Mouse (Mus musculus): ENCODE data around the gene Ifit3. TPM values are rescaled to one million over a fixed set of nuclear protein-coding genes. Genes with fewer than 3 reads are reported as not detected.

Gene Ifit3
- polyA plus RNA-seq, 1 experiment from 2014 or later: 2.0 TPM

DNA sequence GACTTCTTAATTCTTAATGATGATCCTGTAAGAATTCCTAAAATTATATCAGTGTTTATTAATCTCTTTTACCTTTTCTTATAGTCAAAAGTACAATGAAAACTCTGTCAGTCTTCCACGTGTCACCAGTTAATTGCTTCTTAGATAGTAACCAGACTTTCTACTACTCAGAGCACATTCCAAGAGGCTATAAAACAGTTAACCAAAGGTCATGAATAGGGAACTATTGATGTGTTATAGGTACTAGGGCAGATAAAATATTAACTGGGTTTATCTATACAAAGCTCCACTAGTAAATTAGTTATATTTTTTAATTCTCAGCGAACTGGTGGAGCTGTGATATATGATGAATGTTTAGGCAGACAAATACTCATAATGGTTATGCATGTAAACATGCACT lies 44.2 kb downstream of the Ifit3 start:
- Histone ChIP-seq H3K27ac (no peak overlapping the region), H3K36me3 (no peaks in the 10 kb centered on the region), H3K9ac (no peak overlapping the region), H3K4me1 (no peaks in the 10 kb centered on the region), H3K9me3 (no peaks in the 10 kb centered on the region), H3K4me2 (no peak overlapping the region), H3K27me3 (no peaks in the 10 kb centered on the region), H3K4me3 (no peak overlapping the region)
- ATAC-seq (ENCODE audit: insufficient number of reproducible peaks, low FRiP score, low TSS enrichment, low read depth): no peak
- WGBS: 56% methylated on average over 2 of the region's 2 CpGs

DNA sequence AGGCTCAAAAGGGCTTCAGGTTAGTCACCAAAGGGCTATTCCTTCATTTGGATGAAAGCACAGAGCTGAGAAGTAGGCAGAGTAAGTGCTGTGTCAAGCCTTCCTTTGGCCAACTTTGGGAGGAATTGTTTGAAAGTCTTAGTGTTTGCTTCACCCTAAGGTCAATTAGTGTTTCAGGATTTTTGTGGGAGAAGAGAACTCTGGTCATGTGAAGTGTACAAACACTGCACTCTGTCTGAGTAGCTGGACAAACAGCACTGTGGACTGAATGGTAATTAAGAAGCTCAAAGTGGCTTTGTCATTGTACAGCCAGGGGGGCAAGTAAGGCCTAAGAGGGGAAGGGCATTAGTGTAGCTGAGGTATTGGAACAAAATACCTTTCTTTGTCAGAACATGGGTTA lies 48.2 kb downstream of the Ifit3 start:
- H3K4me2 ChIP-seq: no peak overlapping the region
- H3K27me3 ChIP-seq: no peaks in the 10 kb centered on the region
- no peaks in the 10 kb centered on the region for H3K4me1 ChIP-seq
- no peak for ATAC-seq (ENCODE audit: insufficient number of reproducible peaks, low FRiP score, low TSS enrichment, low read depth)
- no peaks in the 10 kb centered on the region for H3K9me3 ChIP-seq
- no peak overlapping the region for H3K27ac ChIP-seq
- H3K36me3 ChIP-seq: no peaks in the 10 kb centered on the region
- no peak overlapping the region for H3K9ac ChIP-seq
- no peak overlapping the region for H3K4me3 ChIP-seq

DNA sequence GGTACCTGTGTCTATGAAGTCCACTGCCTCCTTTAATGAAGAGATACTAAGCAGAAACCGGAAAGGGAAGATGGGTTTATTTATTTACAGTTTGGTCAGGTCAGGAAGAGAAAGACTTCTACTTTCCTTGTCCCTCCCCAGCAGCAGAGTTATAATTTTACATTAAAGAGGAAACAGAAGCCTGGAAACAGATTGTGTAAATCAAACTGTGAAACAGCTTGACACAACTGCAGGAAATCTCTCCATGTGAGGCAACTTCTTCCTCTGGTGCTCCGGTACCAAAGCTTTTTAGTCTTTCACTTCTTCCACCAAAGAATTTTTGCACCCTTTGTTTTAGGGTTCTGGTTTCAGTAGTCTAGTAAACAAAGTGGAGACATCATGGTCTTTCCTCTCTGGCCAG lies 50.2 kb downstream of the Ifit3 start:
- Histone ChIP-seq H3K9me3 (no peaks in the 10 kb centered on the region), H3K4me2 (no peak overlapping the region), H3K27me3 (peaks cover 6% of the 10 kb centered on the region), H3K27ac (no peak overlapping the region), H3K36me3 (no peaks in the 10 kb centered on the region), H3K4me1 (no peaks in the 10 kb centered on the region), H3K4me3 (no peak overlapping the region), H3K9ac (no peak overlapping the region)
- no peak for ATAC-seq (ENCODE audit: insufficient number of reproducible peaks, low FRiP score, low TSS enrichment, low read depth)
- 77% methylated on average over 2 of the region's 2 CpGs for WGBS

GRCm38 (mm10) chr19:34636933-34637557 lies 53.7 kb downstream of the Ifit3 start:
- H3K9ac ChIP-seq: no peak overlapping the region
- no peak overlapping the region for H3K4me2 ChIP-seq
- no peaks in the 10 kb centered on the region for H3K4me1 ChIP-seq
- no peak overlapping the region for H3K4me3 ChIP-seq
- 17% methylated on average over 3 of the region's 3 CpGs for WGBS
- no peaks in the 10 kb centered on the region for H3K9me3 ChIP-seq
- ATAC-seq (ENCODE audit: insufficient number of reproducible peaks, low FRiP score, low TSS enrichment, low read depth): no peak
- H3K27me3 ChIP-seq: peaks cover 6% of the 10 kb centered on the region
- no peak overlapping the region for H3K27ac ChIP-seq
- H3K36me3 ChIP-seq: no peaks in the 10 kb centered on the region

Other genes starting within 250 kb of the Ifit3 start
- gene Ch25h, start 108.4 kb upstream of the Ifit3 start, polyA plus RNA-seq (2015; fragmentation: Nextera tagmentation; extraction: Ambion mirVana): 19.4 and 22.5 TPM in 2 replicates
- 46.1 and 50.2 TPM in 2 replicates for gene Lipa, start 56.1 kb upstream of the Ifit3 start, polyA plus RNA-seq (2015; fragmentation: Nextera tagmentation; extraction: Ambion mirVana)
- gene Ifit2, start 32.8 kb upstream of the Ifit3 start, polyA plus RNA-seq (2015; fragmentation: Nextera tagmentation; extraction: Ambion mirVana): 12.7 and 13.6 TPM in 2 replicates
- 0.72 and 0.86 TPM in 2 replicates for gene Ifit1bl1, start 18.4 kb downstream of the Ifit3 start, polyA plus RNA-seq (2015; fragmentation: Nextera tagmentation; extraction: Ambion mirVana)
- 0.15 and 0.40 TPM in 2 replicates for gene Ifit3b, start 24.4 kb downstream of the Ifit3 start, polyA plus RNA-seq (2015; fragmentation: Nextera tagmentation; extraction: Ambion mirVana)
- 0.15 and 0.24 TPM in 2 replicates for gene Ifit1bl2, start 57.2 kb downstream of the Ifit3 start, polyA plus RNA-seq (2015; fragmentation: Nextera tagmentation; extraction: Ambion mirVana)
- 0.86 and 1.5 TPM in 2 replicates for gene Ifit1, start 57.3 kb downstream of the Ifit3 start, polyA plus RNA-seq (2015; fragmentation: Nextera tagmentation; extraction: Ambion mirVana)
- 0.90 and 1.4 TPM in 2 replicates for gene Slc16a12, start 163.8 kb downstream of the Ifit3 start, polyA plus RNA-seq (2015; fragmentation: Nextera tagmentation; extraction: Ambion mirVana)

Data from limb, embryonic 15.5 days (tissue).